8 mouse cellular contexts compared by ENCODE assay signal in genomic region chr6:134926338-134926705, GRCm38 (mm10). TPM values are rescaled to one million over a fixed set of nuclear protein-coding genes. Genes with fewer than 3 reads are reported as not detected.
A peak's percentile ranks its signal among the peaks of the same experiment; 100 is the strongest.
DNase-seq lines count a peak whose midpoint lies in the region; ATAC-seq and TF ChIP-seq lines count a peak whose summit lies in the region.

No protein-coding gene starts in this region.

- H3K36me3 ChIP-seq in embryonic facial prominence, embryonic 14.5 days (ENCODE audit: control insufficient read depth, insufficient read depth, low read length) = peaks cover 5% of the 10 kb centered on the region; the same call in 1 of the 2 replicates
- peaks cover 26% of the 10 kb centered on the region for H3K36me3 ChIP-seq in limb, embryonic 10.5 days
- H3K36me3 ChIP-seq in neural tube, embryonic 14.5 days (ENCODE audit: control insufficient read depth, insufficient read depth, low read length) = no peaks in the 10 kb centered on the region

- TF ChIP-seq CTCF in lung, adult 2 months (IDR thresholded peaks at IDR 0.05; ENCODE audit: insufficient read depth, low read length) = no peak

- no peak for ATAC-seq in embryonic facial prominence, embryonic 14.5 days (ENCODE audit: low read depth)
- no peak for ATAC-seq in neural tube, embryonic 14.5 days (ENCODE audit: low read depth)
- ATAC-seq in megakaryocyte-erythroid progenitor cell, adult 5-6 weeks (replicated peaks; ENCODE audit: low FRiP score, low TSS enrichment, poor library complexity, severe bottlenecking) = no peak

- no peaks in the 10 kb centered on the region for H3K27me3 ChIP-seq in embryonic facial prominence, embryonic 14.5 days (replicated peaks; ENCODE audit: control insufficient read depth, insufficient read depth, low read length)
- H3K27me3 ChIP-seq in limb, embryonic 10.5 days (ENCODE audit: low read depth, poor library complexity, severe bottlenecking) = 0 out of 2 replicates have a peak, but pooled peaks cover 3% of the 10 kb centered on the region
- H3K27me3 ChIP-seq in neural tube, embryonic 14.5 days (ENCODE audit: control insufficient read depth, insufficient read depth, low read length) = no peaks in the 10 kb centered on the region

- peak overlapping the region; percentile 87 for H3K9ac ChIP-seq in embryonic facial prominence, embryonic 14.5 days (ENCODE audit: low read depth, low read length)
- peak overlapping the region; percentile 65 for H3K9ac ChIP-seq in neural tube, embryonic 14.5 days (replicated peaks; ENCODE audit: low read depth, low read length)

- no peaks in the 10 kb centered on the region for H3K4me1 ChIP-seq in lung, adult 2 months (ENCODE audit: control insufficient read depth, insufficient read depth, low read length)
- peaks cover 25% of the 10 kb centered on the region for H3K4me1 ChIP-seq in embryonic facial prominence, embryonic 14.5 days (ENCODE audit: control insufficient read depth, insufficient read depth, low read length)
- H3K4me1 ChIP-seq in limb, embryonic 10.5 days = peaks cover 52% of the 10 kb centered on the region
- H3K4me1 ChIP-seq in neural tube, embryonic 14.5 days (ENCODE audit: control insufficient read depth, insufficient read depth, low read length) = peaks cover 23% of the 10 kb centered on the region

- DNase-seq in lung, adult 2 months = no peak
- no peak for DNase-seq in lung, postnatal 25 days (ENCODE audit: low spot score)
- no peak for DNase-seq in embryonic facial prominence, embryonic 14.5 days (ENCODE audit: low spot score)
- DNase-seq in limb, embryonic 10.5 days (ENCODE audit: low spot score) = no peak
- no peak for DNase-seq in urinary bladder, postnatal 36 days (ENCODE audit: low spot score in 2 of 2)
- DNase-seq in spleen, postnatal 36 days (ENCODE audit: low spot score in 2 of 2) = no peak

- H3K27ac ChIP-seq in embryonic facial prominence, embryonic 14.5 days (replicated peaks; ENCODE audit: low read depth, low read length) = peak overlapping the region; percentile 99
- H3K27ac ChIP-seq in limb, embryonic 10.5 days = peak overlapping the region; percentile 98
- no peak overlapping the region; the same call in 1 of the 2 replicates for H3K27ac ChIP-seq in neural tube, embryonic 14.5 days (ENCODE audit: low read depth, low read length)

- H3K4me2 ChIP-seq in embryonic facial prominence, embryonic 14.5 days (ENCODE audit: low read depth, low read length) = peak overlapping the region; percentile 94
- H3K4me2 ChIP-seq in neural tube, embryonic 14.5 days (ENCODE audit: low read depth, low read length) = peak overlapping the region; percentile 89

- 44% methylated on average over 3 of the region's 3 CpGs for WGBS in lung, adult 2 months
- 42% methylated on average over 3 of the region's 3 CpGs for WGBS in embryonic facial prominence, embryonic 14.5 days
- 13% methylated on average over 3 of the region's 3 CpGs for WGBS in limb, embryonic 10.5 days
- WGBS in neural tube, embryonic 14.5 days = 26% methylated on average over 3 of the region's 3 CpGs

- TF ChIP-seq POLR2A in lung, adult 2 months (IDR thresholded peaks at IDR 0.05; ENCODE audit: borderline replicate concordance, extremely low read depth, low read depth, low read length) = no peak

- no peaks in the 10 kb centered on the region for H3K9me3 ChIP-seq in embryonic facial prominence, embryonic 14.5 days (ENCODE audit: control insufficient read depth, low read length)
- no peaks in the 10 kb centered on the region for H3K9me3 ChIP-seq in limb, embryonic 10.5 days (replicated peaks)
- H3K9me3 ChIP-seq in neural tube, embryonic 14.5 days (ENCODE audit: control insufficient read depth, low read length) = no peaks in the 10 kb centered on the region

- peak overlapping the region; percentile 85 for H3K4me3 ChIP-seq in lung, adult 2 months (replicated peaks; ENCODE audit: extremely low read depth, low read depth, low read length)
- peak overlapping the region; percentile 61 for H3K4me3 ChIP-seq in embryonic facial prominence, embryonic 14.5 days (ENCODE audit: low read depth, low read length)
- peak overlapping the region; percentile 69 for H3K4me3 ChIP-seq in limb, embryonic 10.5 days
- peak overlapping the region; percentile 60 for H3K4me3 ChIP-seq in neural tube, embryonic 14.5 days (ENCODE audit: low read depth, low read length)

RNA-seq across cellular contexts. Expression of gene Cdkn1b, which starts 6.1 kb away (rescaled TPM):
- 26.9 and 31.6 TPM in 2 replicates for polyA plus RNA-seq in lung, adult 2 months (2012; rRNA removed)
- polyA plus RNA-seq in embryonic facial prominence, embryonic 14.5 days (2014; fragmentation: Nextera tagmentation; extraction: Ambion mirVana) = 17.3 and 17.6 TPM in 2 replicates
- 8.4 and 10.3 TPM in 2 replicates for polyA plus RNA-seq in limb, embryonic 10.5 days (2016; fragmentation: Nextera tagmentation; extraction: Ambion mirVana)
- 16.7 and 17.5 TPM in 2 replicates for polyA plus RNA-seq in neural tube, embryonic 14.5 days (2014; fragmentation: Nextera tagmentation; extraction: Ambion mirVana)
- 17.2 and 22.1 TPM in 2 replicates for total RNA-seq in megakaryocyte-erythroid progenitor cell, adult 5-6 weeks (2014; fragmentation: Nextera tagmentation)
- total RNA-seq in megakaryocyte-erythroid progenitor cell, adult 5-6 weeks (2017) = 34.9 and 49.3 TPM in 2 replicates

RNA-seq across cellular contexts. Expression of gene Gpr19, which starts 27.9 kb away (rescaled TPM):
- 6.0 and 9.2 TPM in 2 replicates for polyA plus RNA-seq in lung, adult 2 months (2012; rRNA removed)
- polyA plus RNA-seq in embryonic facial prominence, embryonic 14.5 days (2014; fragmentation: Nextera tagmentation; extraction: Ambion mirVana) = 8.0 and 8.8 TPM in 2 replicates
- polyA plus RNA-seq in limb, embryonic 10.5 days (2016; fragmentation: Nextera tagmentation; extraction: Ambion mirVana) = 7.8 and 9.7 TPM in 2 replicates
- 35.9 and 37.3 TPM in 2 replicates for polyA plus RNA-seq in neural tube, embryonic 14.5 days (2014; fragmentation: Nextera tagmentation; extraction: Ambion mirVana)
- 6.5 and 6.9 TPM in 2 replicates for total RNA-seq in megakaryocyte-erythroid progenitor cell, adult 5-6 weeks (2014; fragmentation: Nextera tagmentation)
- 4.5 and 7.0 TPM in 2 replicates for total RNA-seq in megakaryocyte-erythroid progenitor cell, adult 5-6 weeks (2017)

RNA-seq across cellular contexts. Expression of gene Apold1, which starts 55.2 kb away (rescaled TPM):
- 1.2 and 1.7 TPM in 2 replicates for polyA plus RNA-seq in lung, adult 2 months (2012; rRNA removed)
- polyA plus RNA-seq in embryonic facial prominence, embryonic 14.5 days (2014; fragmentation: Nextera tagmentation; extraction: Ambion mirVana) = 5.4 and 5.5 TPM in 2 replicates
- 2.4 and 3.1 TPM in 2 replicates for polyA plus RNA-seq in limb, embryonic 10.5 days (2016; fragmentation: Nextera tagmentation; extraction: Ambion mirVana)
- polyA plus RNA-seq in neural tube, embryonic 14.5 days (2014; fragmentation: Nextera tagmentation; extraction: Ambion mirVana) = 3.8 TPM in 2 replicates
- total RNA-seq in megakaryocyte-erythroid progenitor cell, adult 5-6 weeks (2014; fragmentation: Nextera tagmentation) = 0.90 and 1.5 TPM in 2 replicates
- total RNA-seq in megakaryocyte-erythroid progenitor cell, adult 5-6 weeks (2017) = 0.66 and 0.80 TPM in 2 replicates
